Mouse (Mus musculus): ENCODE data around the gene Aqp6.

DNA sequence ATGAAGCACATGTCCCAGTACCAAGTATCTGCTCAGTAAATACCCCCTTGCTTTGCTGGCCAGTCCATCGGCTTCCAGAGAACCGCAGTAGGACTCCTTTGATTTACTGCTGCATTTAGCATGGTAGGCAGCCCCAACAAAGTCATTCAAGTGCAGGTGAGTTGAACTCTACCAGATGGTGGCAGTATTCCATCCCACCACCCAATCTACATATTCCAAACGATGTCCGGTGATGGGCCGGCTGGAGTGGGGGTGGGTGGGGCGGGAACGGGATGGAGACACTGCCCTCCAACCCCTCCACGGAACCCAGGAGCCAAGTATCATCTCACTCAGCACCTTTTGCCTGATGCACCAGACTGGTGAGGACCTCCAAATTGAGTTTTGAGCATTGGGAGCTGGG lies 52.1 kb downstream of the Aqp6 start:
- TF ChIP-seq POLR2A (IDR thresholded peaks at IDR 0.05; ENCODE audit: borderline replicate concordance, extremely low read depth, low read depth, low read length) (no peak), CTCF (IDR thresholded peaks at IDR 0.05; ENCODE audit: insufficient read depth, low read length) (no peak)

Measured in lung, adult 2 months (tissue).